Mouse (Mus musculus) liver, adult (tissue): ENCODE measurements at regions not wholly inside any gene's neighbourhood (a gene's known extent, or its start where the extent isn't known, plus 50 kb on each side); places are given as distances from the start of the nearest gene placed in this dataset.

ENCODE experiments used
- GATA4 ChIP-seq: IDR thresholded peaks from 2 replicates; pipeline ENCODE4 v1.6.1; 2014; ENCODE audit warnings: mild to moderate bottlenecking, low read length; ENCODE audit not compliant: insufficient replicate concordance

- no peak for TF ChIP-seq GATA4
Observed at GRCm38 (mm10) chr1:152203187-152203586, 113.3 kb upstream of the 1700025G04Rik start.

GRCm38 (mm10) chr1:152188700-152189099 is 98.8 kb upstream of the 1700025G04Rik start:
- TF ChIP-seq GATA4: no peak

GRCm38 (mm10) chr1:152184956-152185355 is 95.0 kb upstream of the 1700025G04Rik start:
- TF ChIP-seq GATA4: no peak

GRCm38 (mm10) chr1:152176267-152176970 is 86.5 kb upstream of the 1700025G04Rik start:
- no peak for TF ChIP-seq GATA4

GRCm38 (mm10) chr1:152175691-152176090 is 85.8 kb upstream of the 1700025G04Rik start:
- TF ChIP-seq GATA4: no peak

- TF ChIP-seq GATA4: no peak
Observed at GRCm38 (mm10) chr1:152174464-152174863, 84.5 kb upstream of the 1700025G04Rik start.

- no peak for TF ChIP-seq GATA4
Observed at GRCm38 (mm10) chr1:152171034-152171790, 81.3 kb upstream of the 1700025G04Rik start.

- TF ChIP-seq GATA4: no peak
Observed at GRCm38 (mm10) chr1:152170583-152170982, 80.7 kb upstream of the 1700025G04Rik start.

GRCm38 (mm10) chr1:152169508-152169907 is 79.6 kb upstream of the 1700025G04Rik start:
- TF ChIP-seq GATA4: no peak

- peak; percentile 96 for TF ChIP-seq GATA4
Observed at GRCm38 (mm10) chr1:152168284-152168683, 78.4 kb upstream of the 1700025G04Rik start.

- no peak for TF ChIP-seq GATA4
Observed at GRCm38 (mm10) chr1:152167716-152168115, 77.8 kb upstream of the 1700025G04Rik start.

GRCm38 (mm10) chr1:152165490-152165905 is 75.6 kb upstream of the 1700025G04Rik start:
- no peak for TF ChIP-seq GATA4

GRCm38 (mm10) chr1:152164843-152165489 is 75.0 kb upstream of the 1700025G04Rik start:
- TF ChIP-seq GATA4: no peak

- no peak for TF ChIP-seq GATA4
Observed at GRCm38 (mm10) chr1:152164212-152164611, 74.3 kb upstream of the 1700025G04Rik start.

- no peak for TF ChIP-seq GATA4
Observed at GRCm38 (mm10) chr1:152152474-152152873, 62.5 kb upstream of the 1700025G04Rik start.

- TF ChIP-seq GATA4: no peak
Observed at GRCm38 (mm10) chr1:152148731-152149130, 58.8 kb upstream of the 1700025G04Rik start.
